Mouse (Mus musculus): ENCODE measurements at regions not wholly inside any gene's neighbourhood (a gene's known extent, or its start where the extent isn't known, plus 50 kb on each side); places are given as distances from the start of the nearest gene placed in this dataset.

DNA sequence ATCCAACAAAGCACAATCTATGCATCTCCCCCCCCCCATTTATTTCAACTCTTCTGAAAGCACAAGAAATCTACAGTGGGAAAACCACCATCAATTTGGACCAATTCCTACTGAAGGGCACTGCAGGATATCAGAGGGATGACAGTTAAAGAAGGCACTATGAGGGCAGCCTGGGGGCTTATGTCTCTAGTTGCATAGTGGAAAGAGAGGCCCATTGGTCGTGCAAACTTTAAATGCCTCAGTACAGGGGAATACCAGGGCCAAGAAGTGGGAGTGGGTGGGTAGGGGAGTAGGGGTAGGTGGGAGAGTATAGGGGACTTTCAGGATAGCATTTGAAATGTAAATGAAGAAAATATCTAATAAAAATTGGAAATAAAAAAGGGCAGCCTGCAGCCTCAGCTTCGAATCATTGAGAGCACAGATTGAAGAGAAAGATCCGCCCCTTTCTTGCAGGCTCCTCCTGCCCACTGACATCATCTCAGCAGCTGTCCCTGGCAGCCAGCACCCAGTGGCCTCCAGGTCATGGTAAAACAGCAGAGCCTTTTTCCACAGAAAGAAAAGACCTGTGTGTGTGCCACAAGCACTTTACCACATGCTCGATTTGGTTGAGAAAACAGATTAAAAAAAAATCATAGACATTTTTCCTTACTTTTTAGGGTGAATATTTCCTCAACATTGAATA lies 571.6 kb upstream of the Adamts5 start:
- DNase-seq: peak; percentile 29

DNA sequence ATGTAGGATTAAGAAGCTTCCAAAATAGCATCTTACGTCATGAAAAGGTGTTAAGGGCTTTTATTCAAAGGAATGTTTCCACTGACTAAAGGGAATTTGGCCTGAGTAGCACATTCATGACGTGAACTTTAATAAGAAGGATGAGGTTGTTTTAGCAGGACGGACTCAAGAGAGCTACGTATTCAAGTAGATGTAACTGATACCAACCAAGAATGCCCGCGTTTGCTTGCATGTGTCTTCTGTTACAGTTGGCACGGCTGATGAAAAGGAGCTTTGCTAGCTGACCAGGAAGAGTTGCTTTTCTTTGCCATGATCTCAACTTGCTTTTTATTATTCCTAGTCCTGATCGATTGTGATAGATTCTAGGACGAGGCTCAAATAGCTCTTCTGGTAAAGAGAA lies 559.4 kb upstream of the Adamts5 start:
- no peak for DNase-seq

DNA sequence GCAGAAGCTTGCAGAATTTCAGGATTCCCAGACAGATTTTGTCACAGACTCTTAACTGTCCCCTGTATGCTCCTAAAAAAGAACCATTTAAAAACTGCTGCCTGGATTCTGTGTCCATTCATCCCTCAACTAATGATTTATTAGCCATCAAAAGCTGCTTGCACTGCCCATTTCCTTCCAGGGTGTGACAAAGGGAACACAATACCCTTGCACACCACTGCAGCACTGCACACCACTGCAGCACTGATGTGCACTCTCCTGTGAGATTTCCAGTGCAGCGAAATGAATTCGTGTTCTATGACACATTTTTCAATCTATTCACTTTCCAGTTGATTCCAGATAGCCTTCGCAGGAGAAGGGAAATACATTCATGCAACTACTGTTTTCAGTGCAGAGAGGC lies 555.0 kb upstream of the Adamts5 start:
- no peak for DNase-seq

DNA sequence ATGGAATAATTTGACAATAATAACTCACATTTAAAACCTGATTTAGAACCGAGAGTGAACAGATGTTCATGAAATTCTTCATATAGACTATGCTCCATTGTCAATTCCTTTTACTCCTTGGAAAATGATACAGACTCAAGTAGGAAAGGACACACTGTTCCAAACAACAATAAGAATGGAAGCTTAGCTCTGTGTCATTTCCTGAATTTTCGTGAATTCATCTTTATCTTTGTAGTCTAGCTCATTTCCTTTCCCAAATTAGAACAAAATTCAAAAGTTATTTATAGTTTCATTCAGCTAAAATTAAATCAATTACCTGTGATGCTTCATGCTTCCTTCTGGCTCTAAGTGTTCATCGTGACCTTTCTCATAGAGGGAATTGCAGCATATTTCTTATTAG lies 553.2 kb upstream of the Adamts5 start:
- no peak for DNase-seq

DNA sequence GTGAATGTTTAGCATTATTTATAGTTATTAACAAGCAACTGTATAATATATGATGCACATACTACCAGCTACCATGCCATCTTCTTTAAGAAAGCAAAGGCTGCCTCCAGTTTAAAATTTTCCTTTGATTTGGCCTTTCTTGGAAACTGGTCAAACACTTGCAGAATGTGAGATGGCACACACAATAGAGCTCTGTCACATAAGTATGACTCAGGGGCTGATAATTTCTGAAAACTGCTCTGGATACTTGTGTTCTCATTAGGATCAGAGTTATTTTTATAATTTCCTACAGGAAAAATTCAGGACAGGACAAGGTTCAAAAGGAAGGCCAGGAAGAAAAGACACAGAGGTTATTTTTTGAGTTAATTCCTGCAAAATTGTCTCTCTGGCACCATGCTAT lies 552.4 kb upstream of the Adamts5 start:
- DNase-seq: no peak

DNA sequence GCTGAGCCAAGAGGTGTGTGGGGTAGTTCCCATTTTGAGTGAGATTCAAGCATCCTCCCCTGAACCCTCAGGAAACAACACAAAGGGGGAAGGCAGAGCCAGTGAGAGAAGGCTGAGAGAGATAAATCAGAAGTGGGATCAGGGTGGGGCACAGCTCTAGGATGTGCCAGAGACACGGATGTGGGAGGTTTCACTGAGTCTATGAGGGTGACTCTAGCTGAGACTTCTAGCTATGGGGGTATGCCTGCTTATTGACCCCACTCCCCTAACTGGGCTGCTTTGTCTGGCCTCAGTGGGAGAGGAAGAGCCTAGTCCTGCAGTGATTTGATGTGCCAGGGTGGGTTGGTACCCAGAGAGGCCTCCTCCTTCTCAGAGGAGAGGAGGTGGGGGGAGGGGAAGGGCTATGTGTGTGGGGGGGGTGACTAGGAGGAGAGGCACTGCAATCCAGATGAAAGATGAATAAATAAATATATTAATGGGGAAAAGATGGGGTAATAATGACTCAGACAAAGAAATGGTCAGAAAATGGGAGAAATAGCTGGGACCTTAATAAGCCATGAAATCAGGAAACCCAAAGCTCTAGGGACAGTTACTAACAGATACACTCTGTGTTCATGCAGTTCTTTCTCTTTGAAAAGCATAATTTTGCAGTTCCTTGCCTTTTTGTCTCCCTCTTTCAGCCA lies 547.0 kb upstream of the Adamts5 start:
- no peak for DNase-seq

DNA sequence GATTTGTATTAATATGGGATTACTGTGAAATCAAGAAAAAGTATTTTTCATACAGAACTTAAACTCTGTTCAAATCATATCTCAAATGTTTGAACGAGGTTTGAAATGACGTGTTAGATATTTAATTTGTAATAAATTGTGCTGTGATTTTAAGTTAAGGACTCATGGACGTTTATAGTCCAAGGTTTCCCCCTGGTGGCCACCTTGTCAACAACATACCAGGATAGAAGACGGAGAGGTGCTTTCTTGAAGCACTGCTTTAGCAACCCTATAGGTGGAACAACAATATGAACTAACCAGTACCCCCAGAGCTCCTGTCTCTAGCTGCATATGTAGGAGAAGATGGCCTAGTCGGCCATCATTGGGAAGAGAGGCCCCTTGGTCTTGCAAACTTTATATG lies 517.8 kb upstream of the Adamts5 start:
- DNase-seq: peak; percentile 80

DNA sequence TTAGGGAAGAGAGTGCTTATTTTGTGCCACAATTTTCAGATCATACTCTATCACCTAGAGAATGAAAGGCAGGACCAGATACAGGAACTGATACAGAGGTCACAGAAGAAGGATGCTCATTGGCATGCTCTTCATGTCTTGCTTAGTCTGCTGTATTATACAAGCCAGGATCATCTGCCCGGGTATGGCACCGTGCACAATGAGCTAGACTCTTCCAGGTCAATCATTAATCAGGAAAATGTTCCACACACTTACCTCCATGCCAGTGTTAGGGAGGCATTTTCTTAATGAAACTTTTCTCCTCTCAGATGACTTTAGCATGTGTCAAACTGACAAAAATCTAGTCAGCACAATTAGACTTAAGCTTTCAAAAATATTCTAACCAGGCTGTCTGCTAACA lies 502.7 kb upstream of the Adamts5 start:
- DNase-seq: no peak

DNA sequence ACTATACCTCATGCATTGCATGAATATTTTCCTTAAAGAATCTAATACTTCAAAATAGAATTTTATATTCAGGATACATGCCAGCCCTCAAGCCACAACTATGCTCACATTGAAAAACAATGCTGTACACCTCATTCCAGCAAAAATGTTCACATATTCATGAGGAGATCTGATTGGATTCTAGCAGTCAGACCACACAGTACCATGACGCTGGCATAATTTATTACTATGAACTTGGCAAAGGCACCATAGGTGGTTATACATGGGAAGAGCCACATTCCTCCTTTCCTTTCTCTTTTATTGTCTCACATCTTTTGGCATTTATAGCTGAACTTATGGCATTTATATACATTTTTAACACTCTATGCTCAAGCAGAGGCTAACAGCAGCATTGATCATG lies 499.8 kb upstream of the Adamts5 start:
- no peak for DNase-seq

DNA sequence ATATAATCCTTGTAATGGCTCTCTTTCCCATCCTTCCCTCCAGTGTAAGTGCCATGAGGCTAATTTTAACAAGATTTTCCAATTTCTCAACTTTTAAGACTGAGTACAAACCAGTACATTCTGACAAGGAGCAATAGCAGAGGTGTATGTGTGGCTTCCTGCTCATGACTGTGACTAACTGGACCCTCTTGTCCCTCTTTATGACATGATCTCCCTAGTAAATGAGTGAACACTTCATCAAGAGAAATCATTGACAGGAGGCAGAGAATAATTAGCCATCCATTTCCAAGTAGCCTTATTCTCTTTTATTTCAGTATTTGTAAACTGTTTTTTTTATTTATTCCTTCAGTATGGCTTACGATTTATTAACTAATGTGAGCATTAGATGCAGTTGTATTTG lies 497.7 kb upstream of the Adamts5 start:
- no peak for DNase-seq

DNA sequence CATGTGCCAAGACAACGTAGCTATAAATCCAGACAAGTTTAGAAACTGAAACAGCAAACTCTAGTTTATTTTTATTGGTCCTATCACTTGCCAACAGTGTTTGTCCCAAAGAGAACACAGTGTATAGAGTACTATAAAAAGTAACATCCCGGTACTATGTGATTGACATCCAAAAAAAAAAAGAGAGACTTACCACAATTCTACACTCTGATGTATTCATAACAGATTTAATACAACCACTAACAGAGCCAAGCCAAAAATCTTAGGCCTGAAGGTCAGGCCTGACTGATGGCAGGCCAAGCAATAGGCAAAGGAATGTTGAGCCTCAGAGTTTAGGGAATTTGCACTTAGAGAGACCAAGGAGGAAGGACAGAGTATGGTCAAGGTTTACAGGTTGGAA lies 495.9 kb upstream of the Adamts5 start:
- DNase-seq: no peak

DNA sequence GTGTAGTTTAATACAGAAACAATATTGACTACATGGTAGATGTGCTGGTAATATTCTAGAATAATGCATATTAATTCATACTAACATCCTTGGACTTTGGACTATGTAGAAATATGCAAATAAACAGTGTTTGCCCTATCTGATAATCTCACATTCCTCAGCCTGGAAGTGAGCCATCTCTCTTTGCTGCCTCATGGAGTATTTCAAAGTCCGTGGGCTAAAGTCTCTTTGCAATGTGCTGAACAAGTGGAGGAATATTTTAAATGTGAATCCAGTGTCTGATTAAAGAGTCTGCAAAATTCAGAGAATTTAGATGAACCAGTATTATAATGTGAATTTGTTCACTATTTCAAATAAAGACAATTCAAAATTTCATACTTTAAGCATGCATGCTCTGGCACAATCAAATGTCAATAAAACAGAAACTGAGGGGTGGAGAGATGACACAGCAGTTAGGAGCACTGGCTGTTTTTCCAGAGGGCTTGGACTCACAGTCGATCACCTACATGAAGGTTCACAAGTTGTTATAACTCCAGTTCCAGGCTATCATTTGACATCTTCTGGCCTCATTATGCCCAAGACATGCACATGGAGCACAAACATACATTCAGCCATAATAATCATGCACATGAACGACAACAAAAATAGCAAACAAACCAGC lies 487.6 kb upstream of the Adamts5 start:
- peak; percentile 22 for DNase-seq

DNA sequence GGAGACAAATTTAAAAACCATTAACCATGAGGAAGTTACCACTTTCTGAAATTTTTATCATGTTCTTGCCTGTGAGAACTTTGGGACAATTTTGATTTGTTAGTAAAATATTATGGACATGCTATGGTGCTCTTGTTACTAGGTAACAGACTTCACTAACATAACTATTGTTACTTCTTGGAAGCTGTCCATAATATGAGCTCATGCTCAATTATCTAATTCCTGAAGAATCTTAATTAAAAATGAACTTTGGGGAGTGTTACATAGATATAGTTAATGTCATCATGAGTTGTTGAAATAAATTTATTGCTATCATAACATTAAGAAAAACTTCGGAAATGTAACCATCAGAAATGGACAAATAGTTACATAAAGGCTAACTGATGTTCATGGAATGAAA lies 486.5 kb upstream of the Adamts5 start:
- DNase-seq: no peak

DNA sequence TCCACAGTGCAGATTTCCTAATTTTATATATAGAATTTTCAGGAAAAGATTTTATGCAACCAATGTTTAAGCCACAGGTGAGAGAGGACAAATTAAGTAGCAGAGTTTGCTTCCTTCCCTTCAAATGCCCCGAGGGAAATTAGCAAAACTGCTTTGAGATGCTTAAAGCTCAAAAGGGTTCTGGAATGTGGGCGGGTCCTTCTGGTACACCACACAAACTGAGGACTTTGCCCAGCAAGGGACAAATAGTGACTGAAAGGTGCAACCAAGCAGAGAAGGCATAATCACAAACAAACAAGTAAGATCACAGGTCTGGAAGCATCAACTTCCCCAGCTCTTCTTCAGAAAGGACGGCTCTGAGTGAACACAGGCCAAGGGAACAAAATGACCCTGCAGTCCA lies 476.4 kb upstream of the Adamts5 start:
- DNase-seq: no peak

DNA sequence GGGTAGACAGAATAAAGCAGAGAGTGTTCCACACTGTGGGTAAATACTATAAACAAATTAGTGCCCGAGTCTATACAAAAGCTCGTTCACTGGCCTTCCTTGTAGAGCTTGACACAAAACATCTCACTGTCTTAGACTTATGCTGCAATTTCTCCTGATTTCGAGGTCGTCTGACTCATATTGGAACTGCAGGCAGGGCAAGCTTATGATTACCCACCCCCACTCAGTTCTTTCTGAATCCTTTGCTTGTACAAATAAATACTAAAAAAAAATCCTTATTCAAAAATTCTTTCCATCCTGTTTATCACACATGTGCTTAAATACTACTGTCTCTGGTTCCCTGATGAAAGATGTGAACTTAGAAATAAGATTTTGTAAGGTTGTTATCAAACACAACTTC lies 470.0 kb upstream of the Adamts5 start:
- no peak for DNase-seq

DNA sequence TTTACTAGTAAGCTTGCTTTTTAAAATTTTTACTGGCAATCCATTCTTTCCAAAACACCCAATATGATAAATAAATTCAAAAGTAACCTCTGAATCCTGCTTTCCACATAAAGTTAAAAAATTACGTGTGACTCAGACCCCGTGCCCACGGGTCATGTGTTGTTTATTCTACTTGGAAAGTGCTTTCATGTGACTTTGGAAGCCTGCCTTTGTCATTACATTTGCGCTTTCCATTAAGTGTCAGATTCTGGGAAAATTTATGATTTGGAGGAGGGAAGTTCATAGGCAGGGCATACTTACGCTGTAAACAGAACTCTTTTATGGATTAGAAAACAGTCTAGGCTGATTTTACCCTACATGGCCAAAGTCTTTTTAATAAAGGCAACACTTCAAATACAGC lies 466.8 kb upstream of the Adamts5 start:
- DNase-seq: no peak

DNA sequence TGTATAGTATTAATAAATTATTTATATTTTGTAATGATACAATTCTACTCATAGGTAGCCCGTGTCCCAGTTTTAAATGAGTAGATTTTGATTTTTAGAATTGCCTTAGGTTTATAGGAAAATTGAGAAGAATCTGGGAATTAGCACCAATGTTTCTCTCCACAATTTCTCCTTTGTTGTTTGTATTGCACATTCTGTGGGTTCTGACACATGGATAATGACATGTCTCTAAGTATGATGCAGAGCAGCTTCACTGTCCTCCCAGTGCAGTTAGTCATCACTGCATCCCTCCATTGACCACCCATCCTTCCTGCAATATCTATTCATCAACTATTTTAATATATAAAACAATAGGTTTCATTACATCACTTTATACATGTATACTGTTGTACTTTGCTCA lies 464.6 kb upstream of the Adamts5 start:
- no peak for DNase-seq

DNA sequence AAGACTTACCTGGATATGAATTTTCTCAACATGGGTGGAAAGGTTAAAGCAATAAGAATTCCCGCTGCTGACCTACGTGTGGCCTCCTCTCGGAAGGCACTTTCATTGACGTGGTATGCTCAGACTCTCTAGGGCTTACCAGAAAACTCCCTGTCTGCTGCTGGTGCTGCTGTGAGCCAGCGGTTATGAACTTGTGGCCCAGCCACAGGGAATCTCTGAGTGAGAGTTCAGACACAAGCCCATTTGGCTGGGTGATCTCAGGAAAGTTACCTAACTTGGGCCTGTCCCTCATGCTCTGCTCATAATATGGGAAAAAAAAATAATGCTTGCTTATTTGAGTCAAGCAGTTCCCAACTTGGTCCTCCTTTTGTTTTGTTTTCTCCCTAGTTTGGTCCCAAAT lies 459.5 kb upstream of the Adamts5 start:
- no peak for DNase-seq

DNA sequence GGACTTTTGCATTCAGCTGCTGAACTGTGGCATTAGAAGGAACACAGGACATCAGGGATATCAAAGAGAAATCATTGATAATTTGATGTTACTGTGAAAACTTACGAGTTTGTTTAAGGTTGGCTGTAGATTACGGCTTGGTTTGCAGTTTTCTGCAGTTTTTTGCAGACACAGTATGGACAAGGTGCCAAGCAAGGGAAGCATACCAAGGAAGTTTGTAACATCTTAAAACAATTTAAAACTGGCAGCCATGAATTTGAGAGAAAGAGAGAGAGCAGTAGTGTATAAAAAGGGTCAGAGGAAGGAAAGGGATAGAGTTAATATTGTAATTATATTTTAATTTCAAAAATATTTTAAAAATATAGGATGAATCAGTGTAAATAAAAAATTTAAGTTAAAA lies 453.4 kb upstream of the Adamts5 start:
- no peak for DNase-seq

DNA sequence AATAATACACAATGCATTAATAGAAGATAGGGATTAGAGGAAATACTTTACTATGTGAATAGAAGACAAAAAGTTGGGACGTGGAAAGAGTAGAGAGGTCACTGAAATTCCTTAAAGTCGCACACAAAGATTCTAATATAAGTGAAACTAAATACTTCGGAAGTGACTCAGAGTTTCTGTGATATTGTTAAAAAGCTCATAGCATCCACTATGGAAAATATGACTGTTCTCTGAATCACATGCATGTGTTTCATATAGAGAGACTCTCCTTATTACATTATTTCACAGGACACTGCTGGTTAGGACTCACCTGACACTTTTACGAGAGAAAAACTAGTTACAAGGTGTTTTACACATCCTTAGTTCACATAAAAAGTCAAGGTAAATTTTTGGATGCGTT lies 446.1 kb upstream of the Adamts5 start:
- DNase-seq: no peak

DNA sequence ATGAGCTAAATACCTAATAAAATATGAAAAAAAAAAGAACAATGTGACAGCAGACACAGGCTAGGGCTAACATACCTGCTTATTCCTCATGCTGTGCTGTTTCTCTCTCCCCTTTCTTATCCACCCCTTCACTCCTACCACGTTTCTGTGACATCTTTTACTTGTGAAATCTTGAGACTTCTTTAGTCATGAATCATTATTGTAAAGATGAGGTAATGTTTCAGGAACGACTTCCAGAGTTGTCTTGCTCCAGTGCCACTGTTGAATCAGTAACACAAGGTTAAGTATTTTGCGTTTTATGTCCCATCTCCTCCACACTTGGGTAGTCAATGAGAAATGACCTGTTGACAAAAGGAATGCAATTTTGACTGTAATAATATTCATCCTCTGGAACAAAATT lies 445.3 kb upstream of the Adamts5 start:
- DNase-seq: no peak

DNA sequence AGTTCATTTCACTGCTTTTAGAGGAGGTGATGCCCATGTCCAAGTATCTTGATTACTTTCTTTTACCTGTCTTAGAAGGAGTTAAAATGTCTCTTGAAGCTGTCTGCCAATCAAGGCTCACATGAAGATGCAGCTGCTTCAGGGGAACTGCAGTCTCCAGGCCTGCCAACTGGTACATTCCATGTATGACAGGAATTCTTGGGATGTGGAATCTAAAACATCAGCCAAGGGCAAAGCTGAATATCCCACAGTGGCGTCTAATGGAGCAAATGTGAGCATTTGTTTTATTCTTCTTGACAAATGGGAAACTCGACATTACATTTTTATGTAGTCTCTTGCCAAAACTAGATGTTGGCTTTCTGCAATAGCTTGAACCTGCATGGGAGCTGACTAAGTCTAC lies 438.7 kb upstream of the Adamts5 start:
- peak; percentile 12 for DNase-seq

DNA sequence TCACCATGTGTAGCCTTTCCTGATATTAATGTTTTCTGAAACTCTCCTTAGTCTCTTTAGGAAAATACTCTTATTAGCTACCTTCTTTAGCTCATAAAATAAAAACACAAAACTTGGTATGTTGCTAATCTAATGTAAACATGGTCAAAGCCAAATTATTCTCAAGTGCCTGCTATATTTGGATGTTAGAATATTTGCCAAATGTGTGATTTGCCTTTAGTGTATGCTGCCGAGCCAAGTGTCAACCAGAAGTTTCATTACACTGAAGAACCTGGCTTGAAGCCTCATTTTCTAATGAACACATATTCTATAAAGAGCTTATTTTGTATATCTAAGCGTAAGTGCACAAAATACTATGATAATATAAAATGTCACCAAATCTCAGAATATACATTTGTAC lies 423.8 kb upstream of the Adamts5 start:
- no peak for DNase-seq

DNA sequence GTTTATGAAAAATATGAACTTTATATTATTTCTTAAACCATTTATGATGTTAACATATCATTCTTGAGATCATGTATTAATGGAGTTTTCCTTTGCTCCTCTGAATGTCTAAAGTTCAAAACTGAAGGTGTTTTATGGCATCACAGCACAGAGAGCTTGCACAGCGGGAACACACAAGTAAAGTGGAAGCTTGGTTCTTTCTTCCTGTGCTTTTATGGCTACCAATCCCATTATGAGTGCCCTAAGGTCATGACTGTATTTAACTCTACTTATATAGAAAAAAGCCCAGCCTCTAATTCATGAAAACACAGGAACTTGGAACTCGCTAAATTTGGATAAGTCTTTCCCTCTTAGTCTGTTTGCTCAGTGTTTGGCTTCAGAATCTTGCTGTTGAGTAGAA lies 417.3 kb upstream of the Adamts5 start:
- no peak for DNase-seq

DNA sequence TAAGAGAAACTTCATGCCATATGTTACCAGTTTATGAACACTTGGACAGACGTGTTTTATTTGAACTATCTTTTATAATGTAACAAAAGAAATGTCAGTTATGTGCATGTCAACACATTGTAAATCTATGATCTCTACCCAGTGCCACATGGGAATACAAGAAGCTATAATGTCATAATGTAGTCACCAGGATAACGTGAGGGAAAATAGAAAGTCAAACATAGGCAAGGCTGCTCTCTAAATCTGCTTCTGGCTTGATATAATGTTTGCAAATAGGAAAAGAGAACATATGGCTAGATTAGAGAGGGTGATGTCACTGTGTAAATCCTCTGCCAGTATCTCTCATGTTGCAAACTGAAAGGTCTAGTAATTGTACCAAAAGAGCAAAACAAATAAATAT lies 408.1 kb upstream of the Adamts5 start:
- DNase-seq: no peak
